Mouse (Mus musculus): ENCODE results near the gene Gpr85. TPM values are rescaled to one million over a fixed set of nuclear protein-coding genes. Genes with fewer than 3 reads are reported as not detected.
"Not testable (repeated sequence)": the region's sequence is repeated elsewhere in the genome, so short reads cannot be mapped to it uniquely, and the experiment has no call there.

Gpr85 gene
- polyA plus RNA-seq, 1 experiment from 2014 or later, result 5.6 TPM

- not testable (repeated sequence) for H3K4me1 ChIP-seq; H3K4me3 ChIP-seq; H3K36me3 ChIP-seq; H3K27ac ChIP-seq; DNase-seq (ENCODE audit: low spot score); H3K9me3 ChIP-seq; H3K27me3 ChIP-seq (ENCODE audit: insufficient read depth, poor library complexity, severe bottlenecking)
- 90% methylated on average over 1 of the region's 1 CpGs for WGBS
Measured at GRCm38 (mm10) chr6:13846031-13846430, 6.3 kb upstream of the Gpr85 start.

- peak overlapping the region; percentile 94 for H3K27ac ChIP-seq
- H3K4me1 ChIP-seq, result no peaks in the 10 kb centered on the region
- peak; percentile 83 for DNase-seq (ENCODE audit: low spot score)
- no peaks in the 10 kb centered on the region; the same call in 1 of the 2 replicates for H3K27me3 ChIP-seq (ENCODE audit: insufficient read depth, poor library complexity, severe bottlenecking)
- under 1% methylated on average over 41 of the region's 41 CpGs for WGBS
- H3K9me3 ChIP-seq, result no peaks in the 10 kb centered on the region
- H3K4me3 ChIP-seq, result peak overlapping the region; percentile 69
- H3K36me3 ChIP-seq, result no peaks in the 10 kb centered on the region
Measured at GRCm38 (mm10) chr6:13838677-13839344, 931 bp downstream of the Gpr85 start.

- no peaks in the 10 kb centered on the region for H3K4me1 ChIP-seq
- no peaks in the 10 kb centered on the region; the same call in 1 of the 2 replicates for H3K27me3 ChIP-seq (ENCODE audit: insufficient read depth, poor library complexity, severe bottlenecking)
- peak overlapping the region; percentile 94 for H3K27ac ChIP-seq
- WGBS, result 4% methylated on average over 19 of the region's 19 CpGs
- H3K9me3 ChIP-seq, result no peaks in the 10 kb centered on the region
- peak overlapping the region; percentile 69 for H3K4me3 ChIP-seq
- no peak for DNase-seq (ENCODE audit: low spot score)
- H3K36me3 ChIP-seq, result no peaks in the 10 kb centered on the region
Measured at GRCm38 (mm10) chr6:13837916-13838676, 1.6 kb downstream of the Gpr85 start.

GRCm38 (mm10) chr6:13836967-13837570, 2.7 kb downstream of the Gpr85 start:
- Histone ChIP-seq H3K27me3 (ENCODE audit: insufficient read depth, poor library complexity, severe bottlenecking) (no peaks in the 10 kb centered on the region; the same call in 1 of the 2 replicates), H3K4me1 (no peaks in the 10 kb centered on the region), H3K4me3 (no peak overlapping the region; the same call in 1 of the 2 replicates), H3K9me3 (no peaks in the 10 kb centered on the region), H3K27ac (no peak overlapping the region), H3K36me3 (no peaks in the 10 kb centered on the region)
- DNase-seq (ENCODE audit: low spot score), result no peak
- WGBS, result 68% methylated on average over 3 of the region's 3 CpGs

- Histone ChIP-seq H3K27ac (no peak overlapping the region), H3K9me3 (no peaks in the 10 kb centered on the region), H3K4me1 (no peaks in the 10 kb centered on the region), H3K4me3 (no peak overlapping the region), H3K27me3 (ENCODE audit: insufficient read depth, poor library complexity, severe bottlenecking) (no peaks in the 10 kb centered on the region; the same call in 1 of the 2 replicates), H3K36me3 (no peaks in the 10 kb centered on the region)
- DNase-seq (ENCODE audit: low spot score), result no peak
- 67% methylated on average over 17 of the region's 17 CpGs for WGBS
Measured at GRCm38 (mm10) chr6:13835720-13836665, 3.7 kb downstream of the Gpr85 start.

- H3K4me1 ChIP-seq, result no peaks in the 10 kb centered on the region
- whole genome bisulfite sequencing, result 66% methylated on average over 2 of the region's 2 CpGs
- no peaks in the 10 kb centered on the region for H3K36me3 ChIP-seq
- no peaks in the 10 kb centered on the region; the same call in 1 of the 2 replicates for H3K27me3 ChIP-seq (ENCODE audit: insufficient read depth, poor library complexity, severe bottlenecking)
- DNase-seq (ENCODE audit: low spot score), result no peak
- H3K27ac ChIP-seq, result no peak overlapping the region
- H3K4me3 ChIP-seq, result no peak overlapping the region
- no peaks in the 10 kb centered on the region for H3K9me3 ChIP-seq
Measured at GRCm38 (mm10) chr6:13832770-13833169, 7.0 kb downstream of the Gpr85 start.

- H3K4me1 ChIP-seq, result no peaks in the 10 kb centered on the region
- H3K36me3 ChIP-seq, result no peaks in the 10 kb centered on the region
- no peak overlapping the region for H3K4me3 ChIP-seq
- no peaks in the 10 kb centered on the region for H3K9me3 ChIP-seq
- H3K27ac ChIP-seq, result no peak overlapping the region
- DNase-seq (ENCODE audit: low spot score), result no peak
- WGBS, result 66% methylated on average over 1 of the region's 1 CpGs
- no peaks in the 10 kb centered on the region for H3K27me3 ChIP-seq (ENCODE audit: insufficient read depth, poor library complexity, severe bottlenecking)
Measured at GRCm38 (mm10) chr6:13828877-13829276, 10.9 kb downstream of the Gpr85 start.

GRCm38 (mm10) chr6:13816661-13817060, 23.1 kb downstream of the Gpr85 start:
- no peak for DNase-seq (ENCODE audit: low spot score)
- Histone ChIP-seq H3K36me3 (no peaks in the 10 kb centered on the region), H3K4me3 (no peak overlapping the region), H3K27me3 (ENCODE audit: insufficient read depth, poor library complexity, severe bottlenecking) (no peaks in the 10 kb centered on the region), H3K4me1 (no peaks in the 10 kb centered on the region), H3K27ac (no peak overlapping the region), H3K9me3 (no peaks in the 10 kb centered on the region)

GRCm38 (mm10) chr6:13812157-13812556, 27.6 kb downstream of the Gpr85 start:
- Histone ChIP-seq H3K9me3 (no peaks in the 10 kb centered on the region), H3K27ac (no peak overlapping the region), H3K36me3 (no peaks in the 10 kb centered on the region), H3K4me1 (no peaks in the 10 kb centered on the region), H3K27me3 (ENCODE audit: insufficient read depth, poor library complexity, severe bottlenecking) (no peaks in the 10 kb centered on the region), H3K4me3 (no peak overlapping the region)
- no peak for DNase-seq (ENCODE audit: low spot score)
- 83% methylated on average over 4 of the region's 4 CpGs for WGBS

GRCm38 (mm10) chr6:13800071-13800470, 39.7 kb downstream of the Gpr85 start:
- Histone ChIP-seq H3K4me3 (no peak overlapping the region), H3K27ac (no peak overlapping the region), H3K27me3 (ENCODE audit: insufficient read depth, poor library complexity, severe bottlenecking) (no peaks in the 10 kb centered on the region), H3K9me3 (no peaks in the 10 kb centered on the region), H3K4me1 (no peaks in the 10 kb centered on the region), H3K36me3 (no peaks in the 10 kb centered on the region)
- no peak for DNase-seq (ENCODE audit: low spot score)
- WGBS, result 55% methylated on average over 7 of the region's 7 CpGs

- no peaks in the 10 kb centered on the region for H3K4me1 ChIP-seq
- H3K9me3 ChIP-seq, result no peaks in the 10 kb centered on the region
- no peaks in the 10 kb centered on the region for H3K36me3 ChIP-seq
- no peak overlapping the region for H3K27ac ChIP-seq
- no peak for DNase-seq (ENCODE audit: low spot score)
- H3K4me3 ChIP-seq, result no peak overlapping the region
- no peaks in the 10 kb centered on the region for H3K27me3 ChIP-seq (ENCODE audit: insufficient read depth, poor library complexity, severe bottlenecking)
Measured at GRCm38 (mm10) chr6:13797389-13797788, 42.4 kb downstream of the Gpr85 start.
